Mouse (Mus musculus): ENCODE measurements around the gene Radil. TPM values are rescaled to one million over a fixed set of nuclear protein-coding genes. Genes with fewer than 3 reads are reported as not detected.

Radil gene
- polyA plus RNA-seq, 1 experiment from 2014 or later = 2.0 TPM

DNA sequence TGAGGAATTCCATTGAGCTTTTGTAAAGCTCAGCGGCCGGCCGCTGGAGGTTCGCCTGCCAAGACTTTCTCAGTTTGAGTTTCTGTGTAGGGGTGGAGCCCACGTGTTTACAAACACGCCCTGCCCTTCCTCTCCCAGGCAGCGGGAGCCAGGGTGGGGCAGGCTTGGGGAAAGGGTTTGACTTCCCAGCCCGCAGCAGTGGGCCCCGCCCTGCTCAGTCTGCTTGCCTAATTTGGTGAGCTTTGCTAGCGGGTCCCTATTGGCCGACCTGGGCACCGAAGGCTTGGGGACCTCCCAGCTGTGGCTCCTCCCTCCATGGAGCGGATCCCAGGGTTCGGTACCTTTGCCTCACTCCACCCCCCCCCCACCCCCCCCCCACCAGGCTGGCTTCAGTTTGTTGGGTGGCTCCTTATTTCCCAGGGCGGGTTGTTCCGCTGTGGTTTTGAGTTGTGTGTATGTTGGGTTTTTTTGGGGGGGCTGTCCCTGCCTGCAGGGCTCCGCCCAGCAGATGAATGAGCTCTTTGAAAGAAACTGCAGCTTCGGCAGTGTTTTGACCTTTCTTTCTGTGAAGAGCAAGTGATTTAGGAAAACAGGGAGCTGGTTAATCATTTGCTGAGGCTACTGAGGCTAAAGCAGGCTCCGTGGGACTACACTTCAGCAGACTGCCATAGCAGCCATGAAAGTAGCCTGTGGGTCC lies 110.3 kb downstream of the Radil start:
- 0% methylated on average over 19 of the region's 19 CpGs for WGBS
- H3K4me3 ChIP-seq (replicated peaks) = peak overlapping the region; percentile 32
- no peaks in the 10 kb centered on the region for H3K9me3 ChIP-seq
- peak overlapping the region; percentile 96 for H3K27ac ChIP-seq
- 0 out of 2 replicates have a peak overlapping the region, but pooled peaks have one; percentile 7 for H3K9ac ChIP-seq
- peak overlapping the region; percentile 63 for H3K4me2 ChIP-seq
- H3K27me3 ChIP-seq (replicated peaks) = no peaks in the 10 kb centered on the region
- peaks cover 14% of the 10 kb centered on the region for H3K36me3 ChIP-seq
- ATAC-seq (ENCODE audit: insufficient read depth, low FRiP score, low read depth) = peak; percentile 94
- peaks cover 53% of the 10 kb centered on the region for H3K4me1 ChIP-seq

DNA sequence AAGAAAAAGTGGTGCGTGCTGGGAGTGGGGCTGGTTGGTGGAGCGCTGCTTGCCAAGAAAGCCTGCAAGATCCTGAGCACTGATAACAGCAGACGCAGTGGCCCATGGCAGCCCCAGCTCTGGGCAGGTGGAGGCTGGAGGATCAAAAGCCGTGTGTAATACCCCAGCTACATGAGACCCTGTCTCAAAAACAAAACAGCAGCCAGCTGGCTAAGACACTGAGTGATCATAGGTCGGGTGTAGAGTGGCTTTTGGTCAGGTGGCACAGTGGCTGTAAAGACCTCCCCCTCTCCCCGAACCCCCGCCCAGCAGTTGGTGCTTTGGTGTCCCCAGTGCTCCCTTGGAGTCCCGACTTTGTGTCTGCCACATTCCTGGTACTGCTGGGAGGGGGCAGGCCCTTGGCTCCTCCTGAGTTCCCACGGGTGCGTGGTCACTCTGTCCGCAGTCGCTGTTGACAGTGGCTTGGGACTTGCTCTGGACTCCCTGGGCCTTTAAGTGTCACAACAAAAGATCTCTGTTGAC lies 110.9 kb downstream of the Radil start:
- H3K9me3 ChIP-seq = no peaks in the 10 kb centered on the region
- H3K4me1 ChIP-seq = peaks cover 52% of the 10 kb centered on the region
- peaks cover 21% of the 10 kb centered on the region for H3K36me3 ChIP-seq
- H3K9ac ChIP-seq = 0 out of 2 replicates have a peak overlapping the region, but pooled peaks have one; percentile 7
- no peaks in the 10 kb centered on the region for H3K27me3 ChIP-seq (replicated peaks)
- H3K4me3 ChIP-seq (replicated peaks) = peak overlapping the region; percentile 32
- H3K27ac ChIP-seq = peak overlapping the region; percentile 96
- ATAC-seq (ENCODE audit: insufficient read depth, low FRiP score, low read depth) = peak; percentile 24
- 5% methylated on average over 12 of the region's 12 CpGs for WGBS
- H3K4me2 ChIP-seq = peak overlapping the region; percentile 63

DNA sequence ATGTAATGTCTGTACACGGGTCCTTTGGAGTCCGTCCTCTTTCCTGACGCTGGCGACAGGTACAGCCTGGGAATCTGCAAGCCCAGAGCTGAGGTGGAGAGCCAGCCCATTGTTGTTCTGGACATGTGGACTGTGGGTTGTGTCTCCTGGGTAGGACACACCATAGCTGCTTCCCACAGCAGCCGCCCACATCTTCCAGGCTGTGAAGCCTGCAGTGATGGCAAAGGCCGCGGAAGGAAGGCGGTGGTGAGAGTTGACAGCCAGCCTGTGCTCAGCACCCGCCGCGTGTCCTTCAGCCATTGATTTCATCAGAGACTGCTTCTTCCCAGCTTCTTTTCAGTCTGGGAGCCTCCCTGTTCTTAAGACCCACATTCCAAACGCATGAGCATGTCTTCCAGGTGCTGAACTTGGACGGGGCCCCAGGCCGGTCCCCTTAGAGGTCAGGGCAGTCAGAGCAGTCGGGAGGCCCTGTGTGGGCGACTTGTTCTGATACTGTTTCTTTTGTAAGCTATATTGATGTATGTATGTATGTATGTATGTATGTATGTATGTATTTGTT lies 112.4 kb downstream of the Radil start:
- Histone ChIP-seq H3K4me3 (replicated peaks) (no peak overlapping the region), H3K27ac (0 out of 2 replicates have a peak overlapping the region, but pooled peaks have one; percentile 96), H3K27me3 (replicated peaks) (no peaks in the 10 kb centered on the region), H3K4me2 (no peak overlapping the region), H3K36me3 (peaks cover 21% of the 10 kb centered on the region), H3K4me1 (peaks cover 39% of the 10 kb centered on the region), H3K9ac (no peak overlapping the region), H3K9me3 (no peaks in the 10 kb centered on the region)
- 89% methylated on average over 16 of the region's 16 CpGs for WGBS
- ATAC-seq (ENCODE audit: insufficient read depth, low FRiP score, low read depth) = no peak

DNA sequence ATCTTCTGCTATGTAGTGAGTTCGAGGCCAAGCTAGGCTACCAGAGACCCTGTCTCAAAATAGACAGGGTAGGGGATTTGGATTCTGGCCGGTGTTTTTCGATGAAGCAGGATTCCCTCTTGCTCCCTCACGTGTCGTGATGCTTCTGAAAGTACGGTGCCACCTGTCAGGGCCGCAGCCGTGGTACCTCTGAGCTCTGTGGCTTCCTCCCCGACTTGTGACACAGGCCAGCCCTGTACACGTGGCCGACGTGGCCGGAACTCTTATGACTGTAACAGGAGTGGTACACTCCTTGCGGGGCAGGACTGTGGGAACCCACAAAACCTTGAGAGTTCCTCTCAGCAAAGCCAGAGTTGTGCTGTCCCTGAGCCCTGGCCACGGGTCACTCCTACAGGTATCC lies 115.2 kb downstream of the Radil start:
- Histone ChIP-seq H3K9ac (no peak overlapping the region), H3K27ac (no peak overlapping the region), H3K27me3 (replicated peaks) (no peaks in the 10 kb centered on the region), H3K4me3 (replicated peaks) (no peak overlapping the region), H3K9me3 (no peaks in the 10 kb centered on the region), H3K4me1 (peaks cover 25% of the 10 kb centered on the region), H3K36me3 (peaks cover 21% of the 10 kb centered on the region), H3K4me2 (no peak overlapping the region)
- no peak for ATAC-seq (ENCODE audit: insufficient read depth, low FRiP score, low read depth)
- WGBS = 93% methylated on average over 15 of the region's 15 CpGs

Other genes with a start within 250 kb of the Radil start
- 5.6 and 5.7 TPM in 2 replicates for gene Foxk1, start 149.6 kb downstream of the Radil start, polyA plus RNA-seq (2015; fragmentation: Nextera tagmentation; extraction: Ambion mirVana)
- 8.5 and 9.4 TPM in 2 replicates for gene Ap5z1, start 87.2 kb downstream of the Radil start, polyA plus RNA-seq (2015; fragmentation: Nextera tagmentation; extraction: Ambion mirVana)
- 0.05 and 0.06 TPM in 2 replicates for gene Papolb, start 21.0 kb downstream of the Radil start, polyA plus RNA-seq (2015; fragmentation: Nextera tagmentation; extraction: Ambion mirVana)
- gene Mmd2, start 57.7 kb upstream of the Radil start, polyA plus RNA-seq (2015; fragmentation: Nextera tagmentation; extraction: Ambion mirVana) = 3.6 and 4.2 TPM in 2 replicates
- gene Wipi2, start 76.6 kb upstream of the Radil start, polyA plus RNA-seq (2015; fragmentation: Nextera tagmentation; extraction: Ambion mirVana) = 38.8 and 38.9 TPM in 2 replicates
- 7.2 and 7.4 TPM in 2 replicates for gene Slc29a4, start 141.4 kb upstream of the Radil start, polyA plus RNA-seq (2015; fragmentation: Nextera tagmentation; extraction: Ambion mirVana)

All from stomach, embryonic 15.5 days (tissue).